Mouse (Mus musculus): ENCODE data around the gene Btrc.

DNA sequence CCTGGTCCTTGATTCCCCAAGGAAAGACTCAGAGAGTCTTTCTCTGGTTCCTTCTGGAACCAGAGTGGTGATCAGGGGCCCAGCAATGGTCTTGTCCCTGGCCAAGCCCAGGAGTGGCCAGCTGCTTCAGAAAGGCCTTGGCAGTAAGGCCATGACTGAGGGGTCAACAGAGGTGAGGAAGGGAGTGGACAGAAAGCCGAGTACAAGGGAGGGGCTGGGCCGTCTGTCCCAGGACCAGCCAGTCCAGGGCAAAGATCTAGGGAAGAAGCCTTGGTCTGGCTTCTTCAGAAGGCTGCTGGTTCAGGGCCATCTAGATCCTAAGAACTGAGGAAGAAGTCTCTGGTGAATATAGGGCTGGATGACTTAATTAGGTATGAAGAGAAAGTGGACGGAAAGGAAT is 34.5 kb upstream of the Btrc start:
- no peak for TF ChIP-seq CTCF (IDR thresholded peaks at IDR 0.05 in 2 of 3, conservative IDR thresholded peaks at IDR 0.05 in 1 of 3; ENCODE audit: control insufficient read depth in 1 of 3, insufficient read depth in 1 of 3, low read depth in 2 of 3, low read length in 3 of 3, poor library complexity in 1 of 3, severe bottlenecking in 1 of 3)
- no peak for TF ChIP-seq SIN3A (IDR thresholded peaks at IDR 0.05; ENCODE audit: low read length)
- TF ChIP-seq E2F4 (IDR thresholded peaks at IDR 0.05; ENCODE audit: borderline replicate concordance, low read depth, low read length), result no peak
- no peak for TF ChIP-seq EP300 (IDR thresholded peaks at IDR 0.05; ENCODE audit: low read depth in 1 of 2, low read length in 2 of 2)
- TF ChIP-seq ZNF384 (IDR thresholded peaks at IDR 0.05; ENCODE audit: low read depth, low read length), result no peak
- TF ChIP-seq POLR2A (IDR thresholded peaks at IDR 0.05; ENCODE audit: control insufficient read depth in 1 of 2, insufficient read depth in 1 of 2, low read depth in 1 of 2, low read length in 2 of 2, poor library complexity in 1 of 2), result no peak
- TF ChIP-seq GABPA (IDR thresholded peaks at IDR 0.05; ENCODE audit: low read depth, low read length), result no peak
- TF ChIP-seq UBTF (IDR thresholded peaks at IDR 0.05; ENCODE audit: borderline replicate concordance, insufficient read depth, low read depth, low read length), result no peak
- no peak for TF ChIP-seq KAT2A (conservative IDR thresholded peaks at IDR 0.05; ENCODE audit: low read depth, low read length)
- TF ChIP-seq MAFK (IDR thresholded peaks at IDR 0.05; ENCODE audit: borderline replicate concordance, low read depth, low read length), result no peak
- TF ChIP-seq TAL1 (IDR thresholded peaks at IDR 0.05; ENCODE audit: low read length), result no peak
- no peak for TF ChIP-seq NRF1 (IDR thresholded peaks at IDR 0.05; ENCODE audit: insufficient read depth, low read depth, low read length, poor library complexity, severe bottlenecking)
- TF ChIP-seq MAX (IDR thresholded peaks at IDR 0.05; ENCODE audit: low read length), result no peak
